Mouse (Mus musculus): ENCODE data around the gene Tsacc. TPM values are rescaled to one million over a fixed set of nuclear protein-coding genes. Genes with fewer than 3 reads are reported as not detected.
"Not testable (repeated sequence)": the region's sequence is repeated elsewhere in the genome, so short reads cannot be mapped to it uniquely, and the experiment has no call there.

Gene Tsacc
- total RNA-seq, 2 experiments from 2014 or later, result 8.7 to 9.5 TPM

DNA sequence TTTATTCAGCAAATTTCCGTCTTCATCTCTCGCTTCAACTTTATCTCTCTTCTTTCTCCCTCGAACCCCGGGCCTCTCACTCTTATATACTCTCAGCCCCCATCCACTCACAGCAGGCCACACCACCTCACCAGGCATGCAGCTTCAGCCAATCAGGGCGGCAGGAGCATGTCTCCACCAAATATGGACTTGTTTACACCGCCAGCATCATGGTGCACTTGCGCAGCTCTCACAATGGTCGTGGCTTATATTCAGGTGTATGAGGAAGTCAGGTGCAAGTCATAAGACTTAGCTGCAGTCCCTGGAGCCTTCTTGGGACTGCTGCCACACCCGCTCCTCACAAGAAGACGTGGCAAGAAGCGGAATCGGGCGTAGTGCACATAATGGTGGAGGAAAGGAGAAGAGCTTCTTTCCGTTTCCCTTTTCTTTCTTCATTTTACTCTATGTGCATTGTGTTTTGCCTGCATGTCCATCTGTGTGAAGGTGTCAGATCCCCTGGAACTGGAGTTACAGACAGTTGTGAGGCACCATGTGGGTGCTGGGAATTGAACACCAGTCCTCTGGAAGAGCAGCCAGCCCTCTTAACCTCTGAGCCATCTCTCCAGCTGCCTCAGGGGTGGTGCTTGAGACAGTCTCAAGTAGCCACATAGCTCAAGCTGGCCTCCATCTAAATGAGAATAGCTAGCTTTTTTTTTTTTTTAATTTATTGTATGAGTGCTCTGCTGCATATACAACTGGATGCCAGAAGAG lies 11.8 kb downstream of the Tsacc start:
- DNase-seq, result not testable (repeated sequence)

DNA sequence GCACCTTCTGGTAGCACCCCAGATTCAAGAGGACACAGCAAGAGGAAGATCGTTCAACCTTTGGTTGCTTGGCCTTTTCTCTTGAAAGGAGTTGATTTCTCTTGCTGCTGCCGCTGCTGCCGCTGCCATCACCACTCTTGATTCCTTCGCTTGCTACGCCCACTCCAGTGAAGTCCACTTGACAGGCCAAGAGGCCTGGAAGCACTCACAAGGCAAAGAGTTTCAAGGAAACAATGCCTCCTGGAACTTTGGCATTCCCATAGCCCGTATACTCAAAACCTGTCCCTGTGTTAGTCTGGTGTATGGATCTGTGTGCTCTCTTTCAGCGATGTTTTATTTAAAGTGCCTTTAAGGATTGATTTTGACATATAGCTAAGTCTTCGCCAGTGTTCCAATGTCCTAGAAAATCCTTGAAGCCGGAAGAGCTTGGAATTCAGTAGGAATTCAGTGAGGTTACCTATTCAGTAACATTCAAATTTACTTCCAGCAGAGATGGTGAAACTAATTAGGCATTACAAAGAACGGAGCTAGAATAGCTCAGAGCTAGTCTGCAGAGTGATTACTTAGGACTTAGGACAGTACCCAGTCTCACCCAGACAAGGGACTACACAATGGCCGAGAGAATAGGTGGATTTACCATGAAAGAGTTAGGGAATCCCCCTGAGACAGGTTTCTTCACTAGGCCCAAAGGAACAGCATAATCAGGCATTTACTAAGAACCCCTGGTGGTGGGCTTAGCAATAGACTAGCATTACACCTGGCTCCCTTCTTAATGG lies 15.5 kb downstream of the Tsacc start:
- not testable (repeated sequence) for DNase-seq

- DNase-seq, result no peak
These were observed 16.8 kb downstream of the Tsacc start for GRCm38 (mm10) chr3:88280035-88280434.

DNA sequence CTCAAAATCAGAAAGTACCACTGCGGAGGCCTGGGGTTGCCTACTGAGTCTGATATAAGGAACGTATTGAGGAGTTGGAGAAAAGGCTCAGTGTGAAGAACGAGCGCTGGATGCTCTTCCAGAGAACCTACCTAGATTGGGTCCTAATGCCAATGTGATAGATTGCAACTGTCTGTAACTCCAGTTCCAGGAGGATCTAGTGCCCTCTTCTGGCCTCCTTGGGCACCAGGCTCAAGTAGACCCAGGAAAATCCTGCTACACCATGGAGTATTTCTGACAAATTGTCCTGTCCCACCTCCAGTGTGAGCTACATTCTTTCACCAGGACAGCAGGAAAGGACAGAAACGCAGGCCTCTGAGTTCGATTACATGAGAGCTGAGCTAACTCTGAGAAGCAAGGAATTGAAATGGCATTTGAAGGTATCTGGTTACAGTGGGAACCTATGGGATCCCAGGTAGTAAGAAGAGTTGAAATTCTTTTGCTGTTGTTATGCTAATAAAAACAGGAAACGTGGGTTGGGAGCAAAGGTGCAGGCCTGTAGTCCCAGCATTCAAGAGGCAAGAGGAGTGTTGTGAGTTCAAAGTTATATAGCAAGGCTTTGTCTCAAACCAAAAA lies 20.2 kb downstream of the Tsacc start:
- DNase-seq, result no peak

GRCm38 (mm10) chr3:88276121-88276520 lies 20.7 kb downstream of the Tsacc start:
- no peak for DNase-seq

DNA sequence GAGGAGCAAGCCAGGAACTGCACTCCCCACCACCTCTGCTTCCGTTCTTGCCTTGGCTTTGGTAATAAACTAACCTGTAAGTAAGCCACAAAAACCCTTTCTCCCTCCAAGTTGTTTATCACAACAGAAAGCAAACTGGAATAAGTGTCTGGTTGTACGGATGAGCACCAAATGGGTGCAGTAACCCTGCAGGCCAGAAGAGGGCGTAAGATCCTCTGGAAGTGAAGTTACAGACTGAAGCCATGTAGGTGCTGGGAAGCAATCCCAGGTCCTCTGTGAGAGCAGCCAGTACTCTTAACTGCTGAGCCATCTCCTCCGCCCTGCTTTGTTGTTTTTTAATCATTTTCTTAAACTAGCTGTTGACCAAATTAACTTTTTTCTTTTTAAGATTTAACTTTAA lies 22.8 kb downstream of the Tsacc start:
- no peak for DNase-seq

GRCm38 (mm10) chr3:88271859-88272258 lies 24.9 kb downstream of the Tsacc start:
- no peak for DNase-seq

GRCm38 (mm10) chr3:88271298-88271697 lies 25.5 kb downstream of the Tsacc start:
- not testable (repeated sequence) for DNase-seq

DNA sequence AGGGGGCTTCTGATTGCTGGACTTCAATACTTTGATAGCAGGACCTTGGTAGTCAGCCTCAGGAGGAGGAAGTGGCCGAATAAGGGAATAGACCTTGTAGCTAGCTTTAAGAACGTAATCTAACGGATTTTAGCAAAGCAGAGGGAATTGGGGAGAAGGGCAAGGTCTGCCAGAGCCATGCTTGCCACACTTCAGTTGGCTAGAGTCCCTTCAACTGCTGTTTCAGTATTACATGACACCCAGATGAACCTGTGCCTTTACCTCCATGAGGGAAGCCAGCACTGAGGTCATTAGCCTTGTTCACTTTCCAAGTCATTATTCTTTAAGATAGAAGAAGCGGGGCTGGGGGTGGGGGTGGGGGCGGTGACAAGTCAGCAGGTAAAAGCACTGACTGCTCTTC lies 27.8 kb downstream of the Tsacc start:
- DNase-seq, result no peak

DNA sequence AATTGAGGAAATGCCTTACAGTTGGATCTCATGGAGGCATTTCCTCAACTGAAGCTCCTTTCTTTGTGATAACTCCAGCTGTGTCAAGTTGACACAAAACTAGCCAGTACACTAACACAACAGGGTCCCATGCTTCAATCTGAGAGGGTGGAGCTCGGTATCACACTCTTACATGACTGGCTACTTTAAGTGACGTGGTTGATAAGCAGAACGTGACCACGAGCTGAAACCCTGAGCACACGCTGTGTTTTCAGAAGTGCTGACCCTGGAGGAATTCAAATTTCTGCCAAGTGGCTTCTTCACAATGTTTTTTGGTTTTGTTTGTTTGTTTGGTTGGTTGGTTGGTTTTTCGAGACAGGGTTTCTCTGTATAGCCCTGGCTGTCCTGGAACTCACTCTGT lies 28.8 kb downstream of the Tsacc start:
- not testable (repeated sequence) for DNase-seq

GRCm38 (mm10) chr3:88262346-88262745 lies 34.5 kb downstream of the Tsacc start:
- no peak for DNase-seq

DNA sequence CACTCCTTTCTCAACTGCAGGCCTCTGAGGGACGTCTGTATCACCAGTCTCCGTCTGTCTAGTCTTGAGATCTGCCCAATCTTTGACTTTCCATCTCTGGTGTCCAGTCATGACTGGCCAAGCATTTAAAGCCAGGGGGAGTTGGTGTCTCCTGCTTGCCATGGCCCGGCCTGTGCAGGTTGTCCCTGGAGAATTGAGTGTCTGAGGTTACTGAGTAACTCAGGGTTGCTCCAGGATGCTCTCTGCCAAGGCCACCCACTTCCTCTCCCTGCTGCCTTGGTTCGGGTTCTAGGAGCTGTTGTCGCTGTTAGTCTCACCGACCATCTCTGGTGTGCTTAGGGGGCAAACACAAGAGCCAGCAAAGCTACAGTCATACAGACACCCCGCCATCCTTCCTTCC lies 40.4 kb downstream of the Tsacc start:
- DNase-seq, result no peak

- no peak for DNase-seq
These were observed 40.8 kb downstream of the Tsacc start for GRCm38 (mm10) chr3:88255950-88256349.

DNA sequence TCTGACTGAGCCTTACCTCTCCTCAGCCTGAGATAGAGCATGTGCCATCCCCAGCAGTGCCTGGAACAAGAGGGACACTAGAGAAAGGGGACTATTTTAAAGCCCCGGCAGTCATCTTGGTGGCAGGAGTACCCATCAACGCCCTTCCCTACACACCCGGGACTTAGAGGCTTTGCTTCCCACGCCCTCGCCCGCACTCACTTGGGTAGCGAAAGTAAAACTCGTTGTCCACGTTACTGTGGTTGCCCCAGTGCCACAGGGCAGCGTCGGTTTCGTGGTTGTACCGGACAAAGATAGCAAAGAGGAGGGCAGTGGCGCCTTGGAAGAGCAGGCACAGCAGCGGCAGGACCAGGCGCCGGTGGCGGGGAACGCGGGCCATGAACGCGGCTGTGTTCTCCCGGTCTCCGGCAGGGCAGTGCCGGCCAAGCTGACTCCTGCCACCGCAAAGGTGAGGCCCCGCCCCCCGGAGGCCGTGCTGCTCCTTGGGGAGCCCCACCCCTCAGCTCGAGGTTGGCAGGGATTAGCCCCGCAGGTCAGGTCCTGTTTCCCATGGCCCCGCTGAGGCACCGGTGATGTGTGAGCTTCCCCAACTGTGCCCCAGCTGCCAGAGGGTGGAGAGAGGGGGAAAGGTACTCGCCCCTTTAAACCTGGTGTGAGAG lies 42.4 kb downstream of the Tsacc start, which contains the start of gene Rhbg:
Gene Rhbg, minus strand, starts transcription at position 442 of the 659 bp plus-strand sequence.
- no peak for DNase-seq

DNA sequence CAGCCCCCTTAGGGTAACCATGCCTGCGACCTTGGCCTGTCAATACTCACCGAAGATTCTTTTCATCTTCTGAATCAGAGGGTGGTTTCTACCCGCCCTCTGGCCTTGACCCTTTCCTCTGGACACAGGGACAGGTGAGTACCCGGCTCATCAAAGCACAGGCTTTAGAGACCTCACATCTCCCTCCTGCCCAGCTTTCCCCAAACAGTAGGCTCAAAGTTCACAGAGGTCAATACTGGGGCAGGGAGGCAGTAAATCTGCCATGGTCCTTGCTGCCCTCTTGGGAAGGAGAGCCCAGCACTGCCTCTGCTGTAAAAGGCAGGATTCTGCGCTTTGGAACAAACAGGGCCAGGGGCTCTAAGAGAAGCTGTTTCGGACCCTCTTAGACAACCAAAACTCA lies 44.1 kb downstream of the Tsacc start:
- DNase-seq, result no peak

- no peak for DNase-seq
These were observed 48.4 kb downstream of the Tsacc start for GRCm38 (mm10) chr3:88248406-88248805.

DNA sequence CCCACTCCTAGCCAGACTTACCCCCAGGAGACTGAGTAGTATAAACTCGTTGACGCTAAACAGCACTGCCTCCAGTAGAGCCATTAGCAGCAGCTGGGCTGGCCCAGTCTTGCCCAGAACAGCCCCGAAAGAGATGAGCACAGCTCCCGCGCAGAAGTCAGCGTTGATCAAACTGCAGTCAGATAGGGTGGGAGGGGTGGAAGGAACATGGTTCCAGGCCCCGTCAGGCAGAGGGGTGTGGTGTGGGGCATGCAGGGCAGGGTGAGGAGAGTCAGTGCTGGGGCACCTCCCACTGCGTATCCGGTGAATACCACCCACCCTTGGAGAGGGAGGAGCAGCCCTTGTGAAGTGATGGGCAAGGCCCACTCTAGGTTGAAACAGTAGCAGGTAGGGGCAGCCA lies 49.1 kb downstream of the Tsacc start:
- DNase-seq, result no peak

DNA sequence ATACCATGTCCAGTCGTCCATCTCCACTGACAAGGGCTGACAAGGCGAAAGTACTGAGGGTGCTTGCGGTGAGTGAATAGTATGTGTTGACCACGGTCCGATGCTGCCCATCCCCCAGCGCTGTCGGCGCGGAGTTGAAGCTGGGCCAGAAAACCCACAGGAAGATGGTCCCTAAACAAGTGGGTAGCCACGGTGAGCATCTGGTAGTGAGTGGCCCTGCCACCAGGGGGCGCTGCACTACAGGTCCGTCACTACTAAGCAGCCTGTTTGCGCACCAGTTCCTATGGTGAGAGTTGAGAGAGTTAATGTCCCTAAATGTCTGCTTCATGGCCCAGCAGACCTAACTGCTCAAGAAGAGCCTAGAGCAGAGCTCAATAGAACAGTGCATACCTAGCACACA lies 51.0 kb downstream of the Tsacc start:
- DNase-seq, result peak; percentile 83

- DNase-seq, result peak; percentile 51
These were observed 52.7 kb downstream of the Tsacc start for GRCm38 (mm10) chr3:88244071-88244470.

GRCm38 (mm10) chr3:88242531-88242930 lies 54.3 kb downstream of the Tsacc start:
- peak; percentile 75 for DNase-seq

DNA sequence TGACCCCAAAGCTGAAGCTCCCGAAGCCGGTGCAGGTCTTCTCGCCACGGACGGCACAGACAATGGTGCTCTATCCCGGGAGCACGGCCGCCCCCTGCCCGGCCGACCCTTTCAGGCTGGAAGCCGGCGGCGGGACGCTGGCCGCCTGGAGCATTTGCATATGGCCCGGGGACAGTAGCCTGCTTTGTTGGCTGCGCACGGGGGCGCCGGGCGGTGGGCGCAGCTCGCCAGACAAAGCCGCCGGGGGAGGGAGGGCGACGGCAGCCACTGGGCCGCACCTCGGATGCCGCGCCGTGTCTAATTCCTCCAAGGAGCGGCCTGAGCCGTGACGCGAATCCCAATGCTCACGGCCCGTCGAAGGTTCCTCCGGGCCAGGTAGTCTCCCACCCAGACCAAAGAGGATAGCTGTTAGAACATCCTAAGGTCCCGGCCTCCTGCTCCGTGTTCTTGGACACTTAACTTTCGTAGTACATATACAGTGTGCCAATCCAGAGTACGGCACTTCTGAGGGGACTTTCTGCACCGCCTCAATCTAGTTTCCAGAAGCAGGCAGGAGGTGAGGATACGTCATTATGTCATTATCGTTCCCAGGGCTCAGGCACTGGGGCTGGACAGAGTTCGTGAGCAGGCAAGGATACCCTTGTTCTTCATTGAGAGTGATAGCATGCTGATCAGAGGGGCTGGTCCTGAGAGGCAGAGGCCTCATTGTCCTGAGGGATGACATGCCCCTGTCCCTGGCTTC lies 55.6 kb downstream of the Tsacc start:
- DNase-seq, result no peak

DNA sequence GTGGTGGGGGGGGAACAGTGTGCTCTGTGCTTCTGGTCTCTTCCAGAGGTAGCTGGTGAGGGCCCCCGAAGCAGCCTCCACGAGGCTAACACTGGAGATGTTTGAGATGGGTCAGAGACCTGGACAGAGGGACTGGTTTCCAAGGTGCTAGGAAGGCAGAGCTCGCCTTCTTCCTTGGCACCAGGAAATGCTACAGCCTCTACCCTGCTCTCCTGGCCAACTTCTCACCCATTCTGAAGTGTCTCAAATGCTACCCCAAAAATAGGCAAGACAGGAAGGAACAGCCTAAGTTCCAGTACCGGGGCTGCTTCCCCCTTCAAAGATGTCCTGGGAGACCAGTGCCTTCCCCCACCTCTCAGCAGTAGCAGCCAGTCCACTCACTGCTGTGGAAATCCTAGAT lies 57.4 kb downstream of the Tsacc start:
- DNase-seq, result no peak

Measured in gastrocnemius, postnatal 10 days (tissue).